Mouse (Mus musculus): ENCODE data around the gene Dcaf11.

The Dcaf11 gene

GRCm38 (mm10) chr14:55584702-55585565 lies 25.1 kb downstream of the Dcaf11 start, which contains the start of gene Emc9:
TSS of gene Emc9 (minus strand) at chr14:55585302.
- DNase-seq (ENCODE audit: low read depth): peak; percentile 84

DNA sequence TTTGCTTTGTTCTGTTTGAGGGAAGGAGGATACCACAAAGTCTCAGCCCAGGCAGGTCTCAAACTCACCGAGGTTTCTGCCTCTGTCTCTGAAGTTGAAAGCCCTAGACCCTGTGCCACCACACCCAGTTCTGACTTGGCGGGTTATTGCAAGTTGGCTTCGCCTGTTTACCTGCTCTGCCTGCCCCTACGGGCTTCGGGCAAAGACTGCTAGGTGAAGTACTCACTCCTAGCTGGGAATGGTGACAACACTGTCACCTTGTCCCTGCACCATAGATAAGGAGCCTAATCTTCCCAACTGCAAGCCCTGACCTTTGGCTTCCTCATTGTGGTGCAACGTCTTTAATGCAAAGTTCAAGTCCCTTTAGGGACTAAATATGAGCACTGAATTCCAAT lies 25.8 kb downstream of the Dcaf11 start:
- DNase-seq (ENCODE audit: low read depth): no peak

DNA sequence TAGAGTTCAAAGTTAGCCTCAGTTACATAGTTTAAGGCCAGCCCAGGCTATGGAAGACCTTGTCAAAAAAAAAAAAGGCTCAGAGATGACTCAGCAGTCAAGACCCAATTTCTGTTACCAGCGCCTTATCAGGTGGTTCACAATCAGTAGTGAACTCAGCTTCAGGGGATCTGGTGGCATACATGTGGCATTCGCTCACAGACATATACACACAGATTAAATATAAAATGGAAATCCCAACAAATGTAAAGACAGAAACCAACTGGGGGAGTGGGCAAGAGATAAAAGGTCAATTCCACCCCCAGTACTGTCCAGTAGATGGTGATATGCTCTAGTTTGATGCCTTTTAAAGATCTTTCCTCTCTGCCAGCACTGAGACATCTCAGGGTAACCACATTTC lies 26.3 kb downstream of the Dcaf11 start:
- peak; percentile 84 for DNase-seq (ENCODE audit: low read depth)

GRCm38 (mm10) chr14:55589271-55589670 lies 29.5 kb downstream of the Dcaf11 start:
- DNase-seq (ENCODE audit: low read depth): no peak

DNA sequence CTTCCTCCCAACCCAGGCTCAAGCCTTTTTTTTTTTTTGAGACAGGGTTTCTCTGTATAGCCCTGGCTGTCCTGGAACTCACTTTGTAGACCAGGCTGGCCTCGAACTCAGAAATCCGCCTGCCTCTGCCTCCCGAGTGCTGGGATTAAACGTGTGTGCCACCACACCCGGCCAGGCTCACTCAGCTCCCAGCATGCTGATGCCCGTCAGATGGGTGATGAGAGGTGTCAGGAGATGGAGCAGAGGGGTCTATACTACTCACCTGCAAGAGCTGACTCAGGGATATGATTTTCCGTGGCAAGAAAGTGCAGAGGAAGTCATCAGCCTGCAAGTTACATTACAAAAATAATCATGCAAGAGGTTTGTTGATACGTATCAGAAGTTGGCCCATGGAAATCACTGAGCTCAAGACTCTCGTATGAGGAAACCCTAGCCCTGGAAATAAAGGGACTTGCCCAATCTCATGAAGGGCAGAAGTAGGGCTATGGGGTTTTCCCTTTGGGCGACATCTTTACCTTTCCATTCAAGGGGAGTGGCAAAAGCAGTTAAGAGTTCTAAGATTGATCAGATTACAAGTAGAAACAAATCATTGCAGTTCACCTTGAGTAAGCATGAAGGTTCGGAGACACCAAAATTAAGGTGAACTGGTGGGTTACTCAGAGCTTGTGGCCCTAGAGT lies 30.1 kb downstream of the Dcaf11 start:
- peak; percentile 57 for DNase-seq (ENCODE audit: low read depth)

DNA sequence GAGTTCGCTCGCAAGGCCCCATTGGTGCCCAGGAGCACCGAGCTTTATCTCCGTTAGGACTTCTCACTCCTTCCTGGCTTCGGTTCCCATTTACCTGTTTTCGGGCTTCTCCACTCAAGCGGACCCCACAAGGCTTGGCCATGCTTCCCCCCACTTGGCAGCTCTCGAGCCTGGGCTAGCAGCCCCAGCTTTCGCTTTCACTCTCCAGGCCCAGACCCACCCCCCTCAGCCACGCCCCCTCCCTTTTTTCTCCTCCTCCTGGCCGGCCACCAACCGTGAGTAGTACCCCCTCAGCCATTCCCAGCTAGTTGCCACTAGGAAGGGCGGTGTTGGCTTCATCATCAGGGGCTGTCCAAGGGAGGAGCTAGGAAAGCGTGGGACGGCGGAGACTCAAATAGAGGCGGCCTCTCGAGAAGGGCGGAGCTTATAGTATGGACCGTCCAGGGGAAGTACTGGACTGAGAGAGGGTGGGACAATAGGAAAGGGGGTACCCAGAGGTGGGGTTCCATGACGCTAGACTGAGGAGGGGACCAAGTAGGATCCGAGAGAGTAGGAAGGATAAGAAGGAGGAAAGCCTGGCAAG lies 31.0 kb downstream of the Dcaf11 start, which contains the start of gene Psme2:
Gene Psme2, minus strand, starts transcription at position 366 of the 583 bp plus-strand sequence.
- DNase-seq (ENCODE audit: low read depth): peak; percentile 99

DNA sequence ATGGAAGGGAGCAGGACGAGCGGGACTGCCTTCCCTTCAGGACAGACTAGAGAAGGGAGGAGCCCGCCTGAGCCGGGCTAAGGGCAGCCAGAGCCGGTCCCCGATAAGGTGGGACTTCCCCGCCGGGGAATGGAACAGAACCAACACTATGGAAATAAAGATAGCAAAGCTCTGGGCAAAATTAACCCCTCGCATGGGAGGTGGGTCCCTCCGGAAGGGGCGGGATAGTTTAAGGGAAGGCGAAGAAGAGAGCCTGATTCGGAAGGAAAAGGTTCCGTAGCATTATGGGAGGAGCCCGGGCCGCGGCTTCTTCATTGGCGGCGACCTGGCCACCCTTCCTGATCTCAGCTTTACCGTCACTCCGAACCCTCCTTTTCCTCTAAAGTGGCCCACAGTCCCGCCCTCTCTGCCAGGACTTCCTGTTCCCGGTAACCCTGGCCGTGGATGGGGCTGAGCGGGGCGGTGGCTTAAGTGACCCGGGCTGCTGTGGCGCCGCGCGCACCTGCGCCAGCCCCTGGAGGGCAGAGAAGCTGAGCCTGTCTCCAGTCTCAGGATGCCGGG lies 31.6 kb downstream of the Dcaf11 start, which contains the start of gene Rnf31:
Gene Rnf31, plus strand, starts transcription at position 378 of the 561 bp plus-strand sequence.
- peak; percentile 96 for DNase-seq (ENCODE audit: low read depth)

GRCm38 (mm10) chr14:55592226-55592625 lies 32.4 kb downstream of the Dcaf11 start:
- no peak for DNase-seq (ENCODE audit: low read depth)

DNA sequence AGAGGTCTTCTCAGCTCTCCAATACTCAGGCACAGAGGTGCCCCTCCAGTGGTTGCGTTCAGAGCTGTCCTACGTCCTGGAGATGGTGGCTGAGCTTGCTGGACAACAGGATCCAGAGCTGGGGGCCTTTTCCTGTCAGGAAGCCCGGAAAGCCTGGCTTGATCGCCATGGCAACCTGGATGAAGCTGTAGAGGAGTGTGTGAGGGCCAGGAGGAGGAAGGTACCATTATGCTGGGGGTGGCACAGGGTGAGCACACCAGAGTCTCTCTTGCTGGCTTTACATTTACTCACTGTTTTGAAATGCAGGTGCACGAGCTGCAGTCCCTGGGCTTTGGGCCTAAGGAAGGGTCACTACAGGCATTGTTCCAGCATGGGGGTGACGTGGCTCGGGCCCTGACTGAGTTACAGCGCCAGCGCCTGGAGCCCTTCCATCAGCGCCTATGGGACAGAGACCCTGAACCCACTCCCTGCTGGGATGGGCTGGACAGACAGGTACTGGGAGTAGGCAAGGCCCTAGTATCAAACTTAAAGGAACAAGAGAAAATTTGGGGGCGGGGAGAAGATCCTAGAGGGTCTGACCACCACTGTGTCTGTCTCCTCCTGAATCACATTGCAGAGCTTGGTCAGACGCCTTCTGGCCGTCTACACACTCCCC lies 36.4 kb downstream of the Dcaf11 start:
- no peak for DNase-seq (ENCODE audit: low read depth)

DNA sequence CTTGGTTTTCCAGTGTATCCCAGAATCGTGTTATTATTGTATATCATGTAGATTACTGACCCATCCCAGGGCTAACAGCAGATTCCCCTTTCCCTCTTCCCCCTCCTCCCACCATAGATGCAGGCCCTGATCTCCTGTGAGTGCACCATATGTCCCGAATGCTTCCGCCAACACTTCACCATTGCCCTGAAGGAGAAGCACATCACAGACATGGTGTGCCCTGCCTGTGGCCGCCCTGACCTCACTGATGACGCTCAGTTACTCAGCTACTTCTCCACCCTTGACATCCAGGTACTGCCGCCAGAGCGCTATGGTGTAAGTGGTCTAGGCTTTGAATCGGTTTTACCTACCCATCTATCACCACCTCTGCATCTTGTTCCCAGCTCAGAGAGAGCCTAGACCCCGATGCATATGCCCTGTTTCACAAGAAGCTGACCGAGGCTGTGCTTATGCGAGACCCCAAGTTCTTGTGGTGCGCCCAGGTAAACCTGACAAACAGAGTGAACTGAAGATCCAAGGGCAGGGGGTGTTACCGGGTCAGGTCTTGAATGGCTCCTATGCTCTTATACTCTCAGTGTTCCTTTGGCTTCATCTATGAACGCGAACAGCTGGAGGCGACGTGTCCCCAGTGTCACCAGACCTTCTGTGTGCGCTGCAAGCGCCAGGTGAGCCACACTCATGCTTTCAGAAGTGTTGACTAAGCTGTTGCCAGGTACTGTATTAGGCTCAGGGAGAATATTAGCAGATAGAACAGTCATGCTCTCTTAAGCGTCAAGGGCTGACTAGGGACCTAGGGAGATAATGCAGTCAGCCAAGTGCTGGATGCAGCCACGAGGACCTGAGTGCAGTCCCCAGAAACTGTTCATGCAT lies 39.0 kb downstream of the Dcaf11 start:
- DNase-seq (ENCODE audit: low read depth): no peak

DNA sequence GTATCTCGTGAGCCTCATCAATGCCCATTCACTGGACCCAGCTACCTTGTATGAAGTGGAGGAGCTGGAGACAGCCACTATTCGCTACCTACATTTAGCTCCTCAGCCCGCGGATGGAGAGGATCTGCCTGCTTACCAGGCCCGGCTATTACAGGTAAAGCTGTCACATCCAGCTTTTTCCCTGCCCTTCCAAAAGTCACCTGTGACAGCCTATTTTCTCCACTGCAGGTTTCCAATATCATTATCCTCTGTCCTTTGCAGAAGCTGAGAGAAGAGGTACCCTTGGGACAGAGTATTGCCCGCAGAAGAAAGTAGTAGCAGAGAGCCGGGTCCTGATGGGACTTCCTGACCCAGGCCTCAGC lies 43.4 kb downstream of the Dcaf11 start, which contains the start of gene Irf9:
Gene Irf9, plus strand, starts transcription at position 301 of the 362 bp plus-strand sequence.
- no peak for DNase-seq (ENCODE audit: low read depth)

- DNase-seq (ENCODE audit: low read depth): peak; percentile 97
Measured at GRCm38 (mm10) chr14:55603633-55604576, 44.1 kb downstream of the Dcaf11 start.

DNA sequence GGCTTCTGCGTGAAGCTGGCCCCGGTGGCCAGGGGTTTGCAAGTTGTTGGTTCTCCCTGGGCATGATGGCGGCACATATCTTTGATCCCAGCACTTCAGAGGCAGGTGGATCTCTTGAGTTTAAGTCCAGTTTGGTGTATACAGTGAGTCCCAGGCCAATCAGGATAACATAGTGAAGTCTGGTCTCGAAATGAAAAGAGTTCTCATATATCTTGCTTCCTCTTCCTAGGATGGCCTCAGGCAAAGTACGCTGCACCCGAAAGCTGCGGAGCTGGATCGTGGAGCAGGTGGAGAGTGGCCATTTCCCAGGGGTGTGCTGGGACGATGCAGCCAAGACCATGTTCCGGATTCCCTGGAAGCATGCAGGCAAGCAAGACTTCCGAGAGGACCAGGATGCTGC lies 45.0 kb downstream of the Dcaf11 start:
- DNase-seq (ENCODE audit: low read depth): no peak

DNA sequence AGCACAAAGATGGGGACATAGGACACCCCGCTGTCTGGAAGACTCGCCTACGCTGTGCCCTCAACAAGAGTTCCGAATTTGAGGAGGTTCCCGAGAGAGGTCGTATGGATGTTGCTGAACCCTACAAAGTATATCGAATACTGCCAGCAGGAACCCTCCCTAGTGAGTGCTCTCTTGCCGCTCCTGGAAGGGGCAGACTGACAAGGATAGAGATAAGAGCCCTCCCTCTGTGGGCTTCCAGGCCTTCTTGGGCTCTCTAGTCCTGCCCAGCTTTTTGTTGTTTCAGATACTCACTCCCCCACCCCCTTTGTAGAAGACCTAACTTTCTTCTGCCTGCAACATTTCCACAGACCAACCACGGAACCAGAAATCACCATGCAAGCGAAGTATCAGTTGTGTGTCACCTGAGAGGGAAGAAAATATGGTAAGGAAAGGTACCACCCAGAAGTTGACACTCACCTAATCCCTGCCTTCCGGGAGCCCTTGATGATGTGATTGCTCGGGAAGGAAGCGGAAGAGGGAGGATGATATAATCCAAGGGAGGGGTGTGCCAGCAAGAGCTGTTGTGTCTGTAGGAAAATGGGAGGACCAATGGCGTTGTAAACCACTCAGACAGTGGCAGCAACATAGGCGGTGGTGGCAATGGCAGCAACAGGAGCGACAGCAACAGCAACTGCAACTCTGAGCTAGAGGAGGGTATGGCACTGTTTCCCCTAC lies 46.1 kb downstream of the Dcaf11 start:
- no peak for DNase-seq (ENCODE audit: low read depth)

DNA sequence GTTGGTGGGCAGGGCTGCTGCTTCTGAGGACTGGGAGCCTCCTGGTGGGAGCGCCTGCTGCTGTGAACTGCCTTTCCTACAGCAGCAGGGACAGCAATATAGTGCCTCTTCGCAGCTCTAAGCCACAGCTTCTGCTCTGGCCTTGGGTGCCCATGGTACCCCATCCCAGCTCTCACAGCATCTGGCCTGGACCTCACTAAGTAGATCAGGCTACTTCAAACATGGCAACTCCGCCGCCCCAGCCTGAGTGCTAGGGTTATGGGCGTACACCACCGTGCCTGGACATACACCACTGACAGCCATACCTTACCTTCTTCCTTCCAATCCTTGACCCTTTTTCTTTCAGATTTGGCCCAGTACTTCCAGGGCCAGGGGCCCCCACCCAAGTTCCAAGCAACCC lies 48.5 kb downstream of the Dcaf11 start:
- no peak for DNase-seq (ENCODE audit: low read depth)

- DNase-seq (ENCODE audit: low read depth): no peak
Measured at GRCm38 (mm10) chr14:55613346-55613745, 53.5 kb downstream of the Dcaf11 start.

DNA sequence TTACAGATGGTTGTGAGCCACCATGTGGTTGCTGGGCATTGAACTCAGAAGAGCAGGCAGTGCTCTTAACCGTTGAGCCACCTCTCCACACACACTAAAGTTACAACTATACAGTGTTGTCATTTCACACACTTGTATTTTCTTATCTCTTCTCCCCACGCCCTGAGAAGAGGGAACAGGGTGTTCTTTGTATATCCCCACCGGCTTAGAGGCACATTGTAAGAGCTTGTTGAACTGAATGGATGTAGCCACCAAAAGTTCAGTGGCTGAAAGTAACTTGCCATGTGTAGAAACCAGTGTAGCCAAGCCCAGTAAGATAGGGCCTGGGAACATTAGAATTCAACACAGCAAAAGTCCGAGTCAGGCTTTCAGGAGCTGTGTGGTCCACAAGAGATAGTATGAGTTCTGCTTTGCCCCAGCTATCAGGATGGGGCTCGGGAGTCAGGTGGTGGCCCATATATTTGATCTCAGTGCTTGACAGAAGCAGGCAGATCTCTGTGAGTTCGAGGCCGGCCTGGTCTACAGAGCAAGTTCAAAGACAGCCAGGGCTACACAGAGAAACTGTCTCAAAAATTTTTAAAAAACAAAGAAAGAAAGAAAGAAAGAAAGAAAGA lies 54.9 kb downstream of the Dcaf11 start:
- DNase-seq (ENCODE audit: low read depth): no peak

- no peak for DNase-seq (ENCODE audit: low read depth)
Measured at GRCm38 (mm10) chr14:55615876-55616275, 56.1 kb downstream of the Dcaf11 start.

- DNase-seq (ENCODE audit: low read depth): no peak
Measured at GRCm38 (mm10) chr14:55616844-55617243, 57.0 kb downstream of the Dcaf11 start.

Data from 416B (cell line).